Mouse (Mus musculus): ENCODE data around the gene Cyp2s1.

DNA sequence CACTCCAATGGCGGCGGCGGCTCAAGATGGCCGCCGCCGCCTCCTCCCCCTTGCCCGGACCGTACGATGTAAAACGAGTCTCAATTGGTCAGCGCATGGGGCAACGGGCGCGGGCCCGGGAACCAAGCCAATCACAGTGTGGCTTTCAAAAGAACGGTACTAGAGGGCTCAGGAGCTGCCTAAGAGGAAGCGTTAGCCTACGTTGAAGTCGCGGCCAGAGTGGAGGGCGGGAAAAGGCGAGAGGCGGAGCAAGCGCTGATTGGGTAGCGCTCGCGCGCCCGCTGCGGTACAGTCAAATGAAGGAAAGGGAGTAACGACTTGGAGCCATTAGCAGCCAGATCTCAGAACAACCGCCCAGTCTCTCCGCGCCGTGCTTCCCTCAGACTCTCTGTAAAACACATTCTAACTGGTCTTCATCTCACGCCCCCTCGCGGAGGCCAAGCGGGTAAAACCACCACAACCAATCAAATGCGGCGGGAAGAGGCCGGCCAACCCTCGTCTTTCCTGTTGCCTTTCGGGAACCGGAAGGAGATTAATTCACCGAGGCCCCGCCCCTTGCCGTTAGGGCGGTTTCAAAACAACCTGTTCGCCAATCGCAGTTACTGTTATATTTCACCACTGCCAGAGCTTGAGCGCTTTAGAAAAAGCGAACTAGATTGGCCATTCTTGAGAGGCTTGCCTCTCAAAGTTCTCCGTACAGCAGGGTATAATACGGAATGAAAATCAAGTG lies 61.8 kb downstream of the Cyp2s1 start, which contains the start of gene Hnrnpul1:
- TF ChIP-seq POLR2AphosphoS2 (IDR thresholded peaks at IDR 0.05; ENCODE audit: low read length), result no peak; the same call in 1 of the 2 replicates
- TF ChIP-seq USF1 (IDR thresholded peaks at IDR 0.05; ENCODE audit: low read depth, low read length), result 0 out of 2 replicates have a peak, but pooled peaks have one; percentile 7
- no peak; the same call in 1 of the 2 replicates for TF ChIP-seq POLR2AphosphoS5 (IDR thresholded peaks at IDR 0.05; ENCODE audit: borderline replicate concordance, low read depth, low read length)
- TF ChIP-seq POLR2A (IDR thresholded peaks at IDR 0.05; ENCODE audit: control insufficient read depth in 1 of 2, insufficient read depth in 1 of 2, low read depth in 1 of 2, low read length in 2 of 2, poor library complexity in 1 of 2), result peak in 1 of 2 experiments; percentile 71; a peak in 2 of 4 replicates
- TF ChIP-seq CTCF (IDR thresholded peaks at IDR 0.05 in 2 of 3, conservative IDR thresholded peaks at IDR 0.05 in 1 of 3; ENCODE audit: control insufficient read depth in 1 of 3, insufficient read depth in 1 of 3, low read depth in 2 of 3, low read length in 3 of 3, poor library complexity in 1 of 3, severe bottlenecking in 1 of 3), result peak in 2 of 3 experiments; percentile 10; a peak in 2 of 6 replicates
- no peak for TF ChIP-seq GATA1 (IDR thresholded peaks at IDR 0.05; ENCODE audit: low read depth, low read length)
- TF ChIP-seq SIN3A (IDR thresholded peaks at IDR 0.05; ENCODE audit: low read length), result no peak; the same call in 1 of the 2 replicates
- TF ChIP-seq RCOR1 (IDR thresholded peaks at IDR 0.05; ENCODE audit: low read depth, low read length), result no peak
- peak; percentile 97 for TF ChIP-seq E2F4 (IDR thresholded peaks at IDR 0.05; ENCODE audit: borderline replicate concordance, low read depth, low read length)
- peak in 1 of 2 experiments; percentile 35; a peak in 1 of 4 replicates for TF ChIP-seq EP300 (IDR thresholded peaks at IDR 0.05; ENCODE audit: low read depth in 1 of 2, low read length in 2 of 2)
- peak; percentile 71; the same call in 1 of the 2 replicates for TF ChIP-seq NELFE (IDR thresholded peaks at IDR 0.05; ENCODE audit: low read depth, low read length)
- peak; percentile 42 for TF ChIP-seq MAX (IDR thresholded peaks at IDR 0.05; ENCODE audit: low read length)
